Mouse (Mus musculus) layer of hippocampus, adult 9-10 months (tissue): ENCODE measurements around the gene Wdr63.

Experiments
- DNase-seq: peaks from one replicate; pipeline ENCODE4 v3.0.0; 2022; ENCODE audit warnings: low spot score

Wdr63 gene

GRCm38 (mm10) chr3:146121310-146122124 lies 13.6 kb upstream of the Wdr63 start:
- DNase-seq, result no peak

DNA sequence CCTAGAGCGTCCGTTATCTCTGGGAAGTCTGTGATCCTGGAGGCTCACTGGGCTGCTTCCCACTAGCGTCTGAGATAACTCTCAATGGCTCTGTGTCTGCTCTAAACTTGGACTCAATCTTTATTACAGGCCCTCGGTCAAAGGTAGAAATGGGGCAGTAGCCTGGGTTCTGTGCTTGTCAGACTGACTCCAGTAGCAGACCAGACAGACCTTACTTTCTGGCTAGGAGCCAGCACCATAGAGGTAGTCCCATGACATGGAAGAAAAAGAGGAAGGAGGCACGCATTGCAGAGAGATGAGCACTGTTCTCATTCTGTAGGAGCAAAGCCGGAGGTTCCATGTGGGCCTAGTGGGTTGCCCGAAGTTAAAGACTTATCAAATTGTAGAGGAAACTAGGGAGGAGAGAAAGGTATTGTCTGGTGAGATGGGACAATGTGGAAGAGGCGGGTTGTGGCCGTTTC lies 10.1 kb upstream of the Wdr63 start:
- DNase-seq, result no peak

- DNase-seq, result no peak
Observed at GRCm38 (mm10) chr3:146117258-146117996, 9.5 kb upstream of the Wdr63 start, which contains the start of gene Mcoln3. Mcoln3 (plus strand) TSS chr3:146117450.

- no peak for DNase-seq
Observed at GRCm38 (mm10) chr3:146110916-146111315, 3.0 kb upstream of the Wdr63 start.

DNA sequence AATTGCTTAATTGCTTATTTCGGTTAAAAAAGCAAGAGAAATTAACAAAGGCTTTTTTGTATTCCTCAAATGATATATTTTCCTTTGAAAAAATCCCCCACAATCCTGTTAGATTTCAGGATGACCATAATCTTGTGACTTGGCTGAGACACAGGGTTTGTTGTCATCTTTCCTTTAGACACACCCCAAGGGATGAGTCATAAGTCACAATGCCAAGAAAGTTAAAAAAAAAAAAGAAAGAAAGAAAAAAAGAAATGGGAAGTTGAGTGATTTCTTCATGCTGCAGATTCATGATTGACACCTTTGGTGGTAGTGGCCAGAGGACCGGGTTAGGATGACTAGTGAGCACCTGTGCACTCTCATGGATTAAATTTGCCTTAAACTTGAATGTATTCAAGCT lies 2.4 kb upstream of the Wdr63 start:
- no peak for DNase-seq

GRCm38 (mm10) chr3:146108945-146109344 lies 1.0 kb upstream of the Wdr63 start:
- no peak for DNase-seq

DNA sequence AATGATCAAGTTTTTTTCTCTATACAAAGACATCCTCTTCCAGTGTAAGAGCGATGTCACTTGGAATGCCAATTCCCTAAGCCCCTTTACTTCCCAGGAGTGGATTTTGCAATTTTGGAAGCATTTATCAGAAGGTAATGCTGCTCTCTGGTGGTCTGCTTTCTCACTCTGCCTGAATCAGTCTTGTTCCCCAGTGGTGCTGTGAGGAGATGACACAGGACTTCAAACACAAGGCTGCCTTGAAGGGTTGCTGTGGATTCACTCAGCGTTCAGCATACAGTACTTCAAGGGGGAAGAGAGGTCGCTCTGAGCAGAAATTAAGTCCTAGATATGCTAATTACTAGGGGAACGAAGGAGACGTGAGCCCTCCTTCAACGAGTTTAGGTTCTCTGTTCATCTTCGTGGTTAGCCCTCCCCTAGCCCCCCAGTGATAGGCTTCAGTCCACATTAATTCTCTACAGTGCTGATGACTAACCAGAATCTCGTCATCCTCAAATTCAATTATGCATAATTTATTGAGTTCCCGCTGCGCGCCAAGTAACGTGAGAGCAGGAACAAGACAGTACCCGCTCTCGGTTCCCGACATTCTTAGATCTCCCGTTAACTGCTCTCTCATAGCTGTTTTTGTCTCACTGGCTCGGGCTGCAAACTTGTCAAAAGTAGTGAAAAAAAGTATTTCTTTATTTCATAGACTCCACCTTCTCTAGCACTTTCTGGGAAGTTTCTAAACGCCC lies 647 bp downstream of the Wdr63 start:
- no peak for DNase-seq

GRCm38 (mm10) chr3:146102049-146102448 lies 5.9 kb downstream of the Wdr63 start:
- no peak for DNase-seq

GRCm38 (mm10) chr3:146099925-146100324 lies 8.0 kb downstream of the Wdr63 start:
- DNase-seq, result no peak

- DNase-seq, result no peak
Observed at GRCm38 (mm10) chr3:146097861-146098260, 10.1 kb downstream of the Wdr63 start.

GRCm38 (mm10) chr3:146096986-146097385 lies 10.9 kb downstream of the Wdr63 start:
- DNase-seq, result no peak

GRCm38 (mm10) chr3:146095066-146095465 lies 12.9 kb downstream of the Wdr63 start:
- DNase-seq, result no peak

GRCm38 (mm10) chr3:146090988-146091657 lies 16.8 kb downstream of the Wdr63 start:
- no peak for DNase-seq

DNA sequence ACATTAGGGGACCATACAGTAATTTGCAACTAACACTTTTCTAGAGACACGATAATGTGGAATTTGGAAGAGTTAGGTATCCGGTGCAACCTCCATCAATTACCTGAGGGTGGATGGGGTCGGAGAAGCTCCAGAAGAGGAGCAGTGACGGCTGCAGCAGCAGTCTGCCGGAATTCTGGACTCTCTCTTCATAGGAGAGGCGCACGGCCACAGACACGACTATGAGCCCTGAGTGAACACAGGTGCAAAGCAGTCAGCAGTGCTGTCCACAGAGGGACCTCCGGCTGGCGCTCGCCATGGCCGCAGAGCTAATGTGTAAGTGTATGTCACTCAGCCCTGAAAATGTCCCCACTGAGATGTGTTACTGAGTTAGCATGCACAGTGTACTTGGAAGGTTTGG lies 27.7 kb downstream of the Wdr63 start:
- no peak for DNase-seq

GRCm38 (mm10) chr3:146072780-146073179 lies 35.1 kb downstream of the Wdr63 start:
- DNase-seq, result no peak

- DNase-seq, result no peak
Observed at GRCm38 (mm10) chr3:146069276-146069675, 38.7 kb downstream of the Wdr63 start.

- no peak for DNase-seq
Observed at GRCm38 (mm10) chr3:146063146-146063545, 44.8 kb downstream of the Wdr63 start.

DNA sequence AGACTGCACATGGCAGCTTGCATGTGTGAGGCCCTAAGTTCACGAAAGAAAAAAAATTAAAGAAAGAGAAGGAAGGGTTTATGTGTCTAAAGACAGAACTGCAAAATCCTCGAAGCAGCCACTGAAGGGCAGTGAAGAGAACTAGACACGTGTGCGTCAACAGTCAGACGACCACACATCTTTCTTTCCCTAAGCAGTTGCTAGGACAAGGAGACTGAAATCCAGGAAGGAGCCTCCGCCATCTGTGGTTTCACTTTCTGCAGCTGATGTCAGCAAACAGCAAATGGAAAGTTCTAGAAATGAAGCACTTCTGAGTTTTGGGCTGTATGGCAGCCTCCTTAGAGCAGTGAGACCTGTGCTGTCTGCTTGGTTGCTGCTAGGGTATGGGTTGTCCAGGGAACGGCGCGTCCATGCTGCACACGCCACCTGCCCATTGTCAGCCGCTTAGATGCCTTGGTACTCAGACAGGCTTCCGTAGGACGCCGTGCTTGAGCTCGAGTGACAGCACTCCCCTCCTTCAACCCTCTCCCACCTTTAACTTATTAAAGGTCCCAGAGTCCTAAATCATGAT lies 48.5 kb downstream of the Wdr63 start:
- DNase-seq, result no peak

DNA sequence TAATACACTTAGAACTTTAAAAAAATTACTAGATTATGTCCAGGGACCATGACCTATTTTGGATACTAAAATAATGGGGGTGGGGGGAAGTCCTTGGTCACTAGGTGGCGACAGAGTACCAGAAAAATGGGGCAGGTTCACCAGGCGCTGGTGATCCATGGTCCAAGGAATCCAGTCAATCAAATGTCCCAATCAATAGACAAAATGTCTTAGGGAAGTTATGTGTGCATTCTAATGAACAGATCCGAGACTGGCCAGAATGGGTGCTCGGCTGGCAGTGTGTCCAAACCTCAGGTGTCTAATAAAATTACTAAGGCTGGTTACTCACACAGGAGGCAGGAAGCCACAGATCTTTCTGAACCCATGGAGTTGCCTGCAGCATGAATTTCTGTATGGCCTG lies 49.7 kb downstream of the Wdr63 start:
- no peak for DNase-seq

DNA sequence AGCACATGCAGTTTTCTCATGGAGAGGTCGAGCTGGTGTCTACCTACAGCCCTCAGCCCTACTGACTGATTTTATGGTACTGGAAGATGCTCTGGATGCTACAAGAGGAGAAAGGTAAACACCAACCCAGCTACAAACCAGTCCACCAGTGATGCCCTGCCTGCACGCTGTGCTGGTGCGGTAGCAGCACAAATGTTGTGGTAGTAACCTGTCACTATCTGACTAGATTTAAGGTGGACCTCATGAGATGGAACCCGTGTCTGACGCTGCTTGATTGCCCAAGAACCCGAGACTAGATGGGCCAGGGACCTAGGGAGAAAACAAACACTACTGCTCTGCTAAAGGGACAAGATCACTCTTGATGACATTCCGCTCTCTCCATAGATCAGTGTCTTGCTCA lies 50.8 kb downstream of the Wdr63 start:
- no peak for DNase-seq

- no peak for DNase-seq
Observed at GRCm38 (mm10) chr3:146053873-146054272, 54.1 kb downstream of the Wdr63 start.
